ENCODE assay signal across 21 mouse cellular contexts in genomic region chr9:121784801-121785200, GRCm38 (mm10). TPM values are rescaled to one million over a fixed set of nuclear protein-coding genes. Genes with fewer than 3 reads are reported as not detected.
"Had no signal": no experiment of that assay in that cellular context is flagged by ENCODE, and none has a peak within 500 bp of the region (broad histone marks: within the 10 kb centered on the region; RNA-seq: fewer than 3 reads in every experiment).

No protein-coding gene starts in this region.

- H3K4me1 ChIP-seq: lung, embryonic 15.5 days; midbrain, embryonic 13.5 days; midbrain, embryonic 15.5 days; stomach, embryonic 15.5 days had no signal

- H3K4me3 ChIP-seq: lung, embryonic 15.5 days; megakaryocyte, embryonic 14.5 days; midbrain, embryonic 13.5 days; midbrain, embryonic 15.5 days; neural tube, embryonic 12.5 days; stomach, embryonic 15.5 days had no signal

- H3K9ac ChIP-seq: lung, embryonic 15.5 days; midbrain, embryonic 13.5 days; midbrain, embryonic 15.5 days; neural tube, embryonic 12.5 days; stomach, embryonic 15.5 days had no signal

- H3K36me3 ChIP-seq: lung, embryonic 15.5 days; midbrain, embryonic 13.5 days; midbrain, embryonic 15.5 days; neural tube, embryonic 12.5 days; stomach, embryonic 15.5 days had no signal

- H3K9me3 ChIP-seq: lung, embryonic 15.5 days; megakaryocyte, embryonic 14.5 days; midbrain, embryonic 13.5 days; midbrain, embryonic 15.5 days; neural tube, embryonic 12.5 days; stomach, embryonic 15.5 days had no signal

- H3K4me2 ChIP-seq: lung, embryonic 15.5 days; midbrain, embryonic 11.5 days; midbrain, embryonic 13.5 days; midbrain, embryonic 15.5 days; neural tube, embryonic 12.5 days; stomach, embryonic 15.5 days had no signal

- H3K27ac ChIP-seq: lung, embryonic 15.5 days; macrophage; midbrain, embryonic 13.5 days; midbrain, embryonic 15.5 days; neural tube, embryonic 12.5 days; stomach, embryonic 15.5 days; stomach, postnatal 0 days had no signal

- H3K27me3 ChIP-seq: stomach, embryonic 15.5 days had no signal

- DNase-seq: lung, adult 2 months; lung, postnatal 14 days; lung, postnatal 36 days; right cerebral cortex, postnatal 14 days; thymus, adult 2 months; thymus, postnatal 25 days; thymus, postnatal 4 days had no signal

- ATAC-seq: lung, postnatal 0 days; midbrain, embryonic 13.5 days; midbrain, embryonic 15.5 days had no signal

RNA-seq across cellular contexts. Expression of gene Klhl40, which starts 7.4 kb away (rescaled TPM):
- total RNA-seq: megakaryocyte progenitor cell, adult 5-6 weeks; monocyte, adult 5-6 weeks; neutrophil, adult 5-6 weeks had no signal
- polyA plus RNA-seq: macrophage; spleen, adult 2 months had no signal

RNA-seq across cellular contexts. Expression of gene Hhatl, which starts 7.5 kb away (rescaled TPM):
- total RNA-seq: megakaryocyte progenitor cell, adult 5-6 weeks; monocyte, adult 5-6 weeks; neutrophil, adult 5-6 weeks had no signal
- polyA plus RNA-seq: macrophage; midbrain, embryonic 11.5 days; neural tube, embryonic 12.5 days had no signal

RNA-seq across cellular contexts. Expression of gene Zfp651, which starts 25.7 kb away (rescaled TPM):
- total RNA-seq: monocyte, adult 5-6 weeks; neutrophil, adult 5-6 weeks had no signal

RNA-seq across cellular contexts. Expression of gene Ccdc13, which starts 54.5 kb away (rescaled TPM):
- total RNA-seq: megakaryocyte progenitor cell, adult 5-6 weeks; monocyte, adult 5-6 weeks; neutrophil, adult 5-6 weeks had no signal
- polyA plus RNA-seq: macrophage; spleen, adult 2 months had no signal
